Mouse (Mus musculus) embryo, embryonic 11.5 days (tissue): ENCODE data around the gene Amigo1.
"Not testable (repeated sequence)": the region's sequence is repeated elsewhere in the genome, so short reads cannot be mapped to it uniquely, and the experiment has no call there.

Experiments used
- DNase-seq: peaks from one replicate; pipeline ENCODE4 v3.0.0-alpha.2; 2012; ENCODE audit warnings: low read depth, low spot score

Gene Amigo1

DNA sequence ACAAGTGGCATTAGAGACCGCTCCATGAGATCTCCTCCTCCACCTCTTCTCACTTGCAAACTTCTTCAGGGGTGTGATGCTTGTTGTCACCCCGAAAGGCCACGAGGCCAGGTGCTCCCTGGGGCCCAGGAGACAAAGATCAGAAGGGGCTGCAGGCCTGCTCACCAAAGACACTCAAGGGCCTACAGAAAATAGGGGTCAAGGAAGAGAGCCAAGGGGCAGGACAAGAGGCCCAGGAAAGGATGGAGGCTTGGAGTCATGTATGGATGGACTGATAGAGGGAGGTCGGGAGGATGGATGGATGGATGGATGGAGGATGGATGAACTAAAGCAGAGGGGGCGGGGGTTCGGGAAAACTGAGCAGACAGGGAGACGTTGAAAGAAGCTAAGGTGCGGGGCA, 23.4 kb downstream of the Amigo1 start:
- no peak for DNase-seq

- DNase-seq, result peak; percentile 95
These were observed 24.0 kb downstream of the Amigo1 start for GRCm38 (mm10) chr3:108209946-108210770.

GRCm38 (mm10) chr3:108210771-108211139, 24.6 kb downstream of the Amigo1 start, which contains the start of gene Atxn7l2:
Gene Atxn7l2 (minus strand): TSS chr3:108210934.
- DNase-seq, result peak; percentile 53

DNA sequence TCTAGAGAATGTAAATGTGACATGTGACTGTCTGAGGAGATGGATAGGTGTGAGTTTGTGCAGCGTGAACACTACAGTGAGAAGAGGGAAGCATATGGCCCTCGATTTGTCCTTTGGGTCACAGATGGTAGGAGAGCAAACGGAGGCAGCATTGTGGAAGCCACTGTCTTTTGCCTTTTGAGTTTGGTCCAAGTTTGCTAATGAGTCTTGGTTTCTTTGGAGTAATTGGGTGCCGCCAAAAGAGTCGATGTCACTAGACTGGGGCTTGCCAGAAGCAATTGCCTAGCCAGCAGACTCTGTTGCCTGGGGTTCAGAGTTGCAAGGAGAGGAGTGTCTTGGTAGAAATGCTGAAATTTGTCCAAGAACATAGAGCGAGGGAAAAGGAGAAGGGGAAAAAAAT, 25.7 kb downstream of the Amigo1 start:
- DNase-seq, result no peak

GRCm38 (mm10) chr3:108212406-108212805, 26.3 kb downstream of the Amigo1 start:
- no peak for DNase-seq

GRCm38 (mm10) chr3:108214734-108215133, 28.6 kb downstream of the Amigo1 start:
- no peak for DNase-seq

GRCm38 (mm10) chr3:108220661-108221060, 34.5 kb downstream of the Amigo1 start:
- DNase-seq, result no peak

- DNase-seq, result no peak
These were observed 39.8 kb downstream of the Amigo1 start for GRCm38 (mm10) chr3:108225711-108226557.

GRCm38 (mm10) chr3:108226558-108227350, 40.6 kb downstream of the Amigo1 start, which contains the start of gene Sypl2:
Gene Sypl2 (minus strand): TSS chr3:108226648.
- no peak for DNase-seq

- DNase-seq, result no peak
These were observed 41.4 kb downstream of the Amigo1 start for GRCm38 (mm10) chr3:108227521-108227920.

DNA sequence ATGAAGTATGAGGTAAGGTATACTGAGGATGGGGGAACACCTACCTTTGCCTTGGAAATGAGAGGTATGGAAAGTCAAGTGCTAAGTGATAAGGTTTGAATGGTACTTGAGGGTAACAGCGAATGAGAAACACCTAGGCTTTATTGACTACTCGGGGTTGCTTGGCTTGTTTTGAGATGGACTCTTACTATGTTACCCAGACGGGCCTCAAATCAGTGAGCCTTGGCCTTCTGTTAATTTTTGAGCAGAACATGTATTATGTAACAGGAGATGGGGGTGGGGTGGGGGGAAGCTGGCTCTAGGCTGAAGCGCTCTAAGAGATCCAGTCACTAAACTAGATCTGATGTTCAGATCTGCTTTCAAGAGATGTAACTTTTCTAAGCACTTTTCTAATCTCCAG, 45.5 kb downstream of the Amigo1 start:
- DNase-seq, result no peak

DNA sequence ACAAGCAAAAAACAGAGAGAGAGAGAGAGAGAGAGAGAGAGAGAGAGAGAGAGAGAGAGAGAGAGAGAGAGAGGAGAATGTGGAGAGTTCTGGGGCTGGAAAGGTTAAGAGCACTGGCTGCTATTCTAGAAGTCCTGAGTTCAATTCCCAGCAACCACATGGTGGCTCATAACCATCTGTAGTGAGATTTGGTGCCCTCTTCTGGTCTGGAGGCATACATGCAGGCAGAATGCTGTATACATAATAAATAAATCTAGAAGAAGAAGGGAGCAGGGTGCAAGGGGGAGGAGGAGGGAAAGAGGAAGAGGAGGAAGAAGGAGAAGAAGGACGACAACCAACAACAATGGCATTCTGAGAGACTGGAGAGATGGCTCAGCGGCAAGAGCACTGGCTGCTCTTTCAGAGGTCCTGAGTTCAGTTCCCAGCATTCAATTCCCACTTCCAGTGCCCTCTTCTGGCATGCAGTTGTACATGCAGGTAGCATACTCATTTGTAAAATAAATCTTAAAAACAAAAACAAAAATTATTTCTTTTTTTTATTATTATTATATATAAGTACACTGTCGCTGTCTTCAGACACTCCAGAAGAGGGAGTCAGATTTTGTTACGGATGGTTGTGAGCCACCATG, 51.5 kb downstream of the Amigo1 start:
- not testable (repeated sequence) for DNase-seq

GRCm38 (mm10) chr3:108241243-108241839, 55.2 kb downstream of the Amigo1 start:
- DNase-seq, result no peak
